Mouse (Mus musculus) Patski (cell line): Measurements from ENCODE around the gene Psmb4. TPM values are rescaled to one million over a fixed set of nuclear protein-coding genes. Genes with fewer than 3 reads are reported as not detected.
"Not testable (repeated sequence)": the region's sequence is repeated elsewhere in the genome, so short reads cannot be mapped to it uniquely, and the experiment has no call there.

Source experiments
- ATAC-seq: fragments of 100-300 bp; one replicate; pipeline ENCODE4 v1.8.0; 2021
- CTCF ChIA-PET: fragments of 350-600 bp; sonication (Branson Sonifier 250); formaldehyde crosslinking; loops from one replicate; lab custom pipeline; 2022; ENCODE audit warnings: inconsistent platforms; lab: Charles Lee
- POLR2A ChIA-PET: fragments of 350-600 bp; sonication (Branson Sonifier 250); formaldehyde crosslinking; loops from one replicate; lab custom pipeline; 2022; ENCODE audit warnings: antibody characterized with exemption, inconsistent platforms; lab: Charles Lee
- DNase-seq: peaks from one replicate; pipeline ENCODE4 v3.0.0-alpha.2; 2011; ENCODE audit warnings: low read depth, low spot score
- H3K27me3 ChIP-seq: fragments of 371-371 bp; one replicate; pipeline ENCODE4 v1.5.1; 2021
- CTCF ChIP-seq: fragments of 100-300 bp; IDR thresholded peaks from one replicate; pipeline ENCODE4 v1.5.1; 2021
- in situ Hi-C: fragments of 300-500 bp; cut with MboI; formaldehyde crosslinking; loops from 3 replicates; pipeline ENCODE4 v1.11.1; 2018; ENCODE audit warnings: low pct_unique_long_range_greater_than_20kb, mixed read lengths
- polyA plus RNA-seq: library from polyadenylated mRNA; unstranded; gene quantifications from one replicate; pipeline ENCODE4 v1.2.3, GENCODE M21; 2021

Psmb4 gene
- polyA plus RNA-seq, 1 experiment from 2014 or later: 585 TPM

- no peak for TF ChIP-seq CTCF
- POLR2A ChIA-PET: no interaction called here
- in situ Hi-C loops: loop anchor here (5.0 kb wide), 1 partner anchor 237 kb away; no protein-coding TSS in a partner anchor
These were observed 37.9 kb upstream of the Psmb4 start for GRCm38 (mm10) chr3:94924688-94925087.

GRCm38 (mm10) chr3:94922333-94922732, 35.6 kb upstream of the Psmb4 start:
- ChIA-PET POLR2A (no interaction called here), CTCF (interaction anchor here (1.0 to 1.5 kb wide), 2 partner anchors 19 to 25 kb away, joined by 3 to 4 read pairs; no protein-coding TSS in a partner anchor)

More at GRCm38 (mm10) chr3:94924688-94925087, 37.9 kb upstream of the Psmb4 start:
- H3K27me3 ChIP-seq: peaks cover 6% of the 10 kb centered on the region
- CTCF ChIA-PET: interaction anchor here (1.2 to 2.2 kb wide), 3 partner anchors 10 to 23 kb away, joined by 3 to 11 read pairs (median 5); no protein-coding TSS in a partner anchor
- ATAC-seq (no peak), DNase-seq (no peak)

GRCm38 (mm10) chr3:94921104-94921503, 34.3 kb upstream of the Psmb4 start:
- ChIA-PET POLR2A (no interaction called here), CTCF (no interaction called here)
- ATAC-seq (no peak), DNase-seq (no peak)
- peaks cover 6% of the 10 kb centered on the region for H3K27me3 ChIP-seq
- no peak for TF ChIP-seq CTCF
- in situ Hi-C loops: no loop called here

More at GRCm38 (mm10) chr3:94922333-94922732, 35.6 kb upstream of the Psmb4 start:
- TF ChIP-seq CTCF: no peak
- peaks cover 6% of the 10 kb centered on the region for H3K27me3 ChIP-seq
- ATAC-seq (no peak), DNase-seq (no peak)
- in situ Hi-C loops: no loop called here

- peaks cover 4% of the 10 kb centered on the region for H3K27me3 ChIP-seq
- in situ Hi-C loops: no loop called here
- POLR2A ChIA-PET: no interaction called here
- CTCF ChIA-PET: interaction anchor here (0.8 to 3.4 kb wide), 6 partner anchors 10 to 79 kb away, joined by 3 to 20 read pairs (median 4); no protein-coding TSS in a partner anchor
- DNase-seq: no peak
- TF ChIP-seq CTCF: no peak
- no peak for ATAC-seq
These were observed 32.1 kb upstream of the Psmb4 start for GRCm38 (mm10) chr3:94918845-94919244.

- no peaks in the 10 kb centered on the region for H3K27me3 ChIP-seq
- DNase-seq (peak; percentile 66), ATAC-seq (peak; percentile 66)
- POLR2A ChIA-PET: no interaction called here
- TF ChIP-seq CTCF: no peak
- in situ Hi-C loops: no loop called here
- CTCF ChIA-PET: interaction anchor here (0.7 to 3.4 kb wide), 7 partner anchors 9 to 80 kb away, joined by 3 to 20 read pairs (median 3); no protein-coding TSS in a partner anchor
These were observed 31.1 kb upstream of the Psmb4 start for GRCm38 (mm10) chr3:94917816-94918361.

GRCm38 (mm10) chr3:94915903-94916741, 29.4 kb upstream of the Psmb4 start:
- in situ Hi-C loops: no loop called here
- POLR2A ChIA-PET: no interaction called here
- ATAC-seq (no peak), DNase-seq (no peak)
- TF ChIP-seq CTCF: no peak
- H3K27me3 ChIP-seq: no peaks in the 10 kb centered on the region
- CTCF ChIA-PET: interaction anchor here (1.0 to 2.5 kb wide), 4 partner anchors 8 to 32 kb away, joined by 3 to 11 read pairs (median 3); no protein-coding TSS in a partner anchor

GRCm38 (mm10) chr3:94913801-94914200, 27.0 kb upstream of the Psmb4 start:
- peak; percentile 34 for DNase-seq
- in situ Hi-C loops: no loop called here
- TF ChIP-seq CTCF: no peak
- ATAC-seq: peak; percentile 11
- ChIA-PET POLR2A (no interaction called here), CTCF (interaction anchor here (1.1 to 2.5 kb wide), 4 partner anchors 10 to 34 kb away, joined by 3 to 11 read pairs (median 5); no protein-coding TSS in a partner anchor)
- peaks cover 2% of the 10 kb centered on the region for H3K27me3 ChIP-seq

- ChIA-PET POLR2A (interaction anchor here (0.7 kb wide), 1 partner anchor 161 kb away, joined by 3 read pairs; no protein-coding TSS in a partner anchor), CTCF (interaction anchor here (2.2 kb wide), 1 partner anchor 8 kb away, joined by 7 read pairs; no protein-coding TSS in a partner anchor)
- H3K27me3 ChIP-seq: peaks cover 4% of the 10 kb centered on the region
- DNase-seq: no peak
- no peak for ATAC-seq
- in situ Hi-C loops: no loop called here
- no peak for TF ChIP-seq CTCF
These were observed 24.4 kb upstream of the Psmb4 start for GRCm38 (mm10) chr3:94911050-94911693.

GRCm38 (mm10) chr3:94906482-94906881, 19.7 kb upstream of the Psmb4 start:
- DNase-seq: no peak
- no peak for TF ChIP-seq CTCF
- ATAC-seq: no peak
- in situ Hi-C loops: no loop called here
- POLR2A ChIA-PET: no interaction called here
- peaks cover 4% of the 10 kb centered on the region for H3K27me3 ChIP-seq
- CTCF ChIA-PET: interaction anchor here (0.8 to 1.1 kb wide), 3 partner anchors 10 to 16 kb away, joined by 3 read pairs; no protein-coding TSS in a partner anchor

- H3K27me3 ChIP-seq, POLR2A ChIA-PET, ATAC-seq, DNase-seq: not testable (repeated sequence)
- peak; percentile 73 for TF ChIP-seq CTCF
- in situ Hi-C loops: loop anchor here (5.0 kb wide), 1 partner anchor 93 kb away; no protein-coding TSS in a partner anchor
- CTCF ChIA-PET: interaction anchor here (1.2 to 5.5 kb wide), 6 partner anchors 13 to 103 kb away, joined by 3 to 105 read pairs (median 14); no protein-coding TSS in a partner anchor
These were observed 18.0 kb upstream of the Psmb4 start for GRCm38 (mm10) chr3:94904759-94905158.
